Mouse (Mus musculus) heart, adult 2 months (tissue): ENCODE results near the gene Mug1.
"Not testable (repeated sequence)": the region's sequence is repeated elsewhere in the genome, so short reads cannot be mapped to it uniquely, and the experiment has no call there.

Experiments used
- CTCF ChIP-seq: fragments of 200-600 bp; IDR thresholded peaks from 2 replicates; pipeline ENCODE4 v1.8.1; 2022; ENCODE audit warnings: antibody characterized with exemption, mild to moderate bottlenecking, moderate library complexity
- POLR2A ChIP-seq: fragments of 200-500 bp; IDR thresholded peaks from 2 replicates; pipeline ENCODE4 v1.6.1; 2011; ENCODE audit warnings: mild to moderate bottlenecking, low read depth, low read length, control low read depth; ENCODE audit not compliant: insufficient read depth

GRCm38 (mm10) chr6:121838271-121838670 is at the start of gene Mug1:
- not testable (repeated sequence) for TF ChIP-seq CTCF, POLR2A
